Mouse (Mus musculus) frontal cortex, postnatal 25 days (tissue): ENCODE measurements around the gene Vmn1r38.
"Not testable (repeated sequence)": the region's sequence is repeated elsewhere in the genome, so short reads cannot be mapped to it uniquely, and the experiment has no call there.

Experiments used
- DNase-seq, 2 experiments: peaks; one replicate each; pipeline ENCODE4 v3.0.0; 2022; ENCODE audit warnings: low spot score in 2 of 2

Gene Vmn1r38

DNA sequence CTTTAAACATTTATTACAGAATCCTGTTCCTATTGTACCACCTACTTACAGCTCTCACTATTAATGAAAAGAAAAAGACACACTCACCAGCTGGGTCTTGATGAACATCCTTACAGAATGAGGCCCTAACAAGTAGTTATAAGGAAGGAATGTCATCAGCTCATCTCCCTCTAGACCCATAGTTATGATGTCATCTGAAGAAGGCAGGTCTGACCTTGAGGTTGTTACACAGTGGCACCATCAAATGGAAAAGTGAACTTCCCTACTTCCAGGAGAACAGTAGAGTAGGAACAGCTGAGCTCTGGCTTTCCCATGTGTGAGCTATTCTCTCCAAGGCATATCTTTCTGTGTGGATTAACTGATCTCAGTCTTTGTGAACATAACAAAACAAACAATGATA is at the start of gene Vmn1r38:
TSS of gene Vmn1r38 (minus strand) at position 101 of the 400 bp plus-strand sequence.
- DNase-seq = not testable (repeated sequence)

DNA sequence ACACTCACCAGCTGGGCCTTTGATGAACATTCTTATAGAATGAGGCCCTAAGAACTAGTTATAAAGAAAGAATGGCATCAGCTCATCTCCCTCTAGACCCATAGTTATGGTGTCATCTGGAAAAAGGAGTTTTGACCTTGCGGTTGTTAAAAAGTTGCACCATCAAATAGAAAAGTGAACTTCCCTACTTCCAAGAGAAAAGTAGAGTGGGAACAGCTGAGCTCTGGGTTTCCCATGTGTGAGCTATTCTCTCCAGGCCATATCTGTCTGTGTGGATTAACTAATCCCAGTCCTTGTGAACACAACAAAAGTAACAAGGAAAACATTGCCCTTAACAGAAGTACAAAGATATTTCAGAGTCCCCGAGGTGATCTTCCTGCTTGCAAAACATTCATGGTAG is 28.1 kb upstream of the Vmn1r38 start, which contains the start of gene Vmn1r39:
TSS of gene Vmn1r39 (minus strand) at position 101 of the 400 bp plus-strand sequence.
- no peak for DNase-seq

DNA sequence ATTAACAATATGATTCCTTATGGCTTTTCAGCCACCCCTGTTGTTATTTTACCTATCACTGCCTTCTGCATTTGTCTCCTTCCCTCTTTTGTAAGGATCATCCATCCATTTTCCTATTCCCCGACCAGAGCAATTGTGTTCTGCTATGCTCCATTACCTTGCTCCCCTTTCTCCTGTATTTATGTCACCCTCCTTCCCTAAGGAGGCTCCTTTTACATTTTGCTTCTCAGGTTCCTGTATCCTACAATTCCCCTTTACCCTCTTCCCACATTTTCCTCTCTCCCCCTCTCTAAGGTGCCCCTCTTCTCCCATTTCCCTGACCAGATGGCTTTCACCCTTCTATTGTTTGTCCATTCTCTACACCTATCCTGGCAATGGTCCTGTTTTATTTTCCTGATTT is 23.9 kb upstream of the Vmn1r38 start:
- no peak for DNase-seq

DNA sequence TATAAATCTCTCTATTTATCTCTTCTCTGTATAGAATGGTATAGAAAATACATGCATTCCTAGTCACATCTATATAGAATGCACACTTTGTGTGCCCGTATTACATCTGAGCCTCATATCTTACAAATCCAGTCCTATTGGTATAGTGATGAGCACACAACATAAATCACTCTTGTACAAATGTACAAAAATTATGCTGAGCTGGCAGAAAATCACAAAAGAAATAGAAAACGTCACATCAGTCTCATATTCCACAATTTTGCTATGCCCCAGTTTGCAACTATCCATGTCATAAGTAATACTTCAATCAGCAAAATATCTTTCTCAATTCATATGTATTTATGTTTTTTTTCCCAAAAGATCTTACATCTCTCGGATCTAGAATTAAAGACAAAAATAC is 23.3 kb upstream of the Vmn1r38 start:
- DNase-seq = no peak

DNA sequence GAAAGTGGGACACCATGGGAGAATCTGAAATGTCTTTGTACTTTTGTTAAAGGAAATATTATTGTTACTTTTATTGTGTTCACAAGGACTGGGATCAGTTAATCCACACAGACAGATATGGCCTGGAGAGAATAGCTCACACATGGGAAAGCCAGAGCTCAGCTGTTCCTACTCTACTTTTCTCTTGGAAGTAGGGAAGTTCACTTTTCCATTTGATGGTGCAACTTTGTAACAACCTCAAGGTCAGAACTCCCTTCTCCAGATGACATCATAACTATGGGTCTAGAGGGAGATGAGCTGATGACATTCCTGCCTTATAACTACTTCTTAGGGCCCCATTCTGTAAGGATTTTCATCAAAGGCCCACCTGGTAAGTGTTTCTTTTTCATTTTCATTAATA is 53.3 kb downstream of the Vmn1r38 start, which contains the start of gene Vmn1r37:
TSS of gene Vmn1r37 (plus strand) at position 301 of the 400 bp plus-strand sequence.
- DNase-seq = not testable (repeated sequence)
